Mouse (Mus musculus) heart, postnatal 10 days (tissue): ENCODE data around the gene Aurkc. TPM values are rescaled to one million over a fixed set of nuclear protein-coding genes. Genes with fewer than 3 reads are reported as not detected.
"Not testable (repeated sequence)": the region's sequence is repeated elsewhere in the genome, so short reads cannot be mapped to it uniquely, and the experiment has no call there.

Experiments used
- DNase-seq, 2 experiments: peaks; one replicate each; pipeline ENCODE4 v3.0.0; 2021
- intact Hi-C: fragments of 180-260 bp; cut with DNase I; formaldehyde crosslinking; loops from one replicate; pipeline ENCODE4 v1.15.1; 2025
- total RNA-seq, 2 experiments: library from RNA; stranded (reverse); gene quantifications; 2 replicates each; pipeline ENCODE4 v1.2.3; 2021

The Aurkc gene
- total RNA-seq: not detected

- DNase-seq, intact Hi-C loops: not testable (repeated sequence)
These were observed at the start of gene Aurkc for GRCm38 (mm10) chr7:6995251-6995650. Gene Aurkc (plus strand): TSS chr7:6995300.

- intact Hi-C loops: not testable (repeated sequence)
These were observed 47.0 kb upstream of the Aurkc start for GRCm38 (mm10) chr7:6948061-6948460.

GRCm38 (mm10) chr7:6956576-6956975 lies 38.5 kb upstream of the Aurkc start:
- DNase-seq: no peak
- intact Hi-C loops: no loop called here

More at GRCm38 (mm10) chr7:6948061-6948460, 47.0 kb upstream of the Aurkc start:
- DNase-seq: not testable (repeated sequence)

- intact Hi-C loops: no loop called here
- DNase-seq: no peak
These were observed 36.5 kb upstream of the Aurkc start for GRCm38 (mm10) chr7:6958574-6958973.

- DNase-seq: no peak
- intact Hi-C loops: no loop called here
These were observed 21.5 kb upstream of the Aurkc start for GRCm38 (mm10) chr7:6973566-6973965.

GRCm38 (mm10) chr7:6976890-6977289 lies 18.2 kb upstream of the Aurkc start:
- DNase-seq: no peak
- intact Hi-C loops: no loop called here

- DNase-seq, intact Hi-C loops: not testable (repeated sequence)
These were observed 3.8 kb downstream of the Aurkc start for GRCm38 (mm10) chr7:6998914-6999313.

- DNase-seq, intact Hi-C loops: not testable (repeated sequence)
These were observed 10.3 kb downstream of the Aurkc start for GRCm38 (mm10) chr7:7005441-7005840.

GRCm38 (mm10) chr7:7027445-7027844 lies 32.3 kb downstream of the Aurkc start:
- intact Hi-C loops: no loop called here
- DNase-seq: no peak

GRCm38 (mm10) chr7:7049659-7050320 lies 54.7 kb downstream of the Aurkc start:
- DNase-seq, intact Hi-C loops: not testable (repeated sequence)

Other genes starting within 250 kb of the Aurkc start
- gene Zfp954, start 126.2 kb downstream of the Aurkc start, total RNA-seq: 1 to 10 TPM; 3.8 to 5.3 TPM
- under 1 TPM; 0.14 to 0.27 TPM for gene Zfp773, start 141.5 kb downstream of the Aurkc start, total RNA-seq
- 1 to 10 TPM; 1.7 to 2.3 TPM for gene Zfp418, start 176.0 kb downstream of the Aurkc start, total RNA-seq
- gene Zfp772, start 214.7 kb downstream of the Aurkc start, total RNA-seq: 1 to 10 TPM; 2.1 to 2.6 TPM